Mouse (Mus musculus): ENCODE measurements at regions not wholly inside any gene's neighbourhood (a gene's known extent, or its start where the extent isn't known, plus 50 kb on each side); places are given as distances from the start of the nearest gene placed in this dataset.

GRCm38 (mm10) chr11:55897506-55897905 is 143.3 kb downstream of the Nmur2 start:
- Histone ChIP-seq H3K36me3 (no peaks in the 10 kb centered on the region), H3K4me3 (replicated peaks) (no peak overlapping the region), H3K9me3 (replicated peaks) (no peaks in the 10 kb centered on the region), H3K4me1 (0 out of 2 replicates have a peak, but pooled peaks cover 9% of the 10 kb centered on the region), H3K9ac (replicated peaks) (no peak overlapping the region), H3K27me3 (replicated peaks) (no peaks in the 10 kb centered on the region), H3K4me2 (no peak overlapping the region), H3K27ac (replicated peaks) (no peak overlapping the region)
- 19% methylated on average over 6 of the region's 6 CpGs for WGBS
- no peak for ATAC-seq (ENCODE audit: low FRiP score)

GRCm38 (mm10) chr11:55890161-55890560 is 150.6 kb downstream of the Nmur2 start:
- ATAC-seq (ENCODE audit: low FRiP score) = no peak
- WGBS = 94% methylated on average over 4 of the region's 4 CpGs
- H3K36me3 ChIP-seq = no peaks in the 10 kb centered on the region

GRCm38 (mm10) chr11:55878631-55879030 is 162.2 kb downstream of the Nmur2 start:
- WGBS = 100% methylated on average over 2 of the region's 2 CpGs
- Histone ChIP-seq H3K4me3 (replicated peaks) (no peak overlapping the region), H3K9me3 (replicated peaks) (no peaks in the 10 kb centered on the region), H3K4me1 (peaks cover 5% of the 10 kb centered on the region; the same call in 1 of the 2 replicates), H3K27ac (replicated peaks) (no peak overlapping the region), H3K36me3 (no peaks in the 10 kb centered on the region), H3K9ac (replicated peaks) (no peak overlapping the region), H3K27me3 (replicated peaks) (no peaks in the 10 kb centered on the region), H3K4me2 (no peak overlapping the region)
- no peak for ATAC-seq (ENCODE audit: low FRiP score)

More at GRCm38 (mm10) chr11:55890161-55890560, 150.6 kb downstream of the Nmur2 start:
- Histone ChIP-seq H3K4me2 (no peak overlapping the region), H3K9me3 (replicated peaks) (no peaks in the 10 kb centered on the region), H3K9ac (replicated peaks) (no peak overlapping the region), H3K27ac (replicated peaks) (no peak overlapping the region), H3K4me3 (replicated peaks) (no peak overlapping the region), H3K27me3 (replicated peaks) (no peaks in the 10 kb centered on the region), H3K4me1 (no peaks in the 10 kb centered on the region)

DNA sequence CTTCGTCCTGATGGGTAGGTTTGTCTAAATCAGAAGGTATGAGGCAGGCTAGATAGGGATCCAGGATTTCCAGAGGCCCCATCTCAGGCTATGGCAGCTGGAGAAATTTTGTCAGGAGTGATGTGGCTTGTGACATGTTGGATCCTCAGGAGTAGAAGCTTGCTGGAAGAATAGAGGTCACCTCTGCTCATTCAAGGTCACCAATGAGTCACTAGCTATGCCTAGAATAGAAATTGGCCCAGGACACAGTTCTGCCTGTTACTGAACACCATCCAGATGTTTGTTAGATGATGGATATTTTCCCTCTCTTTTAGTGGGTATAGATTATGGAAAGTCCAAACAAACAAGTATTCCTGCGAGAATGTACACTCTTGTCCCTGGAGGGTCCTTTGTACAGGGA is 173.7 kb downstream of the Nmur2 start:
- WGBS = 88% methylated on average over 2 of the region's 2 CpGs
- ATAC-seq (ENCODE audit: low FRiP score) = no peak
- H3K4me1 ChIP-seq = no peaks in the 10 kb centered on the region
- no peak overlapping the region for H3K9ac ChIP-seq (replicated peaks)
- H3K4me3 ChIP-seq (replicated peaks) = no peak overlapping the region
- H3K36me3 ChIP-seq = no peaks in the 10 kb centered on the region
- H3K9me3 ChIP-seq (replicated peaks) = no peaks in the 10 kb centered on the region
- H3K4me2 ChIP-seq = no peak overlapping the region
- no peak overlapping the region for H3K27ac ChIP-seq (replicated peaks)
- H3K27me3 ChIP-seq (replicated peaks) = no peaks in the 10 kb centered on the region

DNA sequence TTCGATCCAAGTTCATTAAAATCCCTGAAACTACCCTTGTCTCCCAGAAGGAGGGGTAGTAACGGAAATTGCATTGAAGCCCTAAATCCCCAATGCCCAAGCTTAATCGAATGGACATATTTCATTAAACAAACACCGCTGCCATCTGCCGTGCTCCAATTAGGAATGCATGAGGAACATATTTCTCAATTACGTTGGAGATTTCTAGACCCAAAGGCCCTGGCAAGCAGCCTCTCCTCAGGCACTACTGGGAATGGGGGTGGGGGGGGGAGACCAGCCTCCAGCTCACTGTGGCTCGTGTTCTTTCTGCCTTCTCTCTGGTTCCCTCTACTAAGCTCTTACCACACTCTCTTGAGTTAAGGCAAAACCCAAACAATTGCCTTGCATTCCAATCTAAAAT is 181.6 kb downstream of the Nmur2 start:
- Histone ChIP-seq H3K9me3 (replicated peaks) (no peaks in the 10 kb centered on the region), H3K36me3 (no peaks in the 10 kb centered on the region), H3K4me2 (no peak overlapping the region), H3K4me1 (no peaks in the 10 kb centered on the region), H3K4me3 (replicated peaks) (no peak overlapping the region), H3K27ac (replicated peaks) (no peak overlapping the region), H3K27me3 (replicated peaks) (no peaks in the 10 kb centered on the region), H3K9ac (replicated peaks) (no peak overlapping the region)
- ATAC-seq (ENCODE audit: low FRiP score) = no peak
- WGBS = 36% methylated on average over 7 of the region's 7 CpGs

DNA sequence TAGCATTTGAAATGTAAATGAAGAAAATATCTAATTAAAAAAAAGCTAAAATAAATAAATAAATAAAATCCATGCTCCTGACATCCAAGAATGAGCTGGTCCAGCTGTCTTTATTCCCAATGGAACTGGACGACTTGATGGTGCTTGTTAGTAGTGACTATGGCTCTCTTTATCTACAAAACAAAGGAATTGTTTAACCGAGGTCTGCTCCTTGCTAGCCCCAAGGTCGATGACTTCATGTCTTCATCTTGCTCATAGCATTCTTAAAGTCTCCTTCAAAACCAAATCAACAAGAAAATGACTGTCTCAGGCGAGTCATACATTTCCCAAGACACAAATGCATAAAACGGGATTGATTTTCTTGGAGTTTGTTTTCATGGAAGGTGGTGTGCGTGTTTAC is 212.5 kb upstream of the Glra1 start:
- whole genome bisulfite sequencing = 72% methylated on average over 6 of the region's 6 CpGs
- ATAC-seq (ENCODE audit: low FRiP score) = no peak

DNA sequence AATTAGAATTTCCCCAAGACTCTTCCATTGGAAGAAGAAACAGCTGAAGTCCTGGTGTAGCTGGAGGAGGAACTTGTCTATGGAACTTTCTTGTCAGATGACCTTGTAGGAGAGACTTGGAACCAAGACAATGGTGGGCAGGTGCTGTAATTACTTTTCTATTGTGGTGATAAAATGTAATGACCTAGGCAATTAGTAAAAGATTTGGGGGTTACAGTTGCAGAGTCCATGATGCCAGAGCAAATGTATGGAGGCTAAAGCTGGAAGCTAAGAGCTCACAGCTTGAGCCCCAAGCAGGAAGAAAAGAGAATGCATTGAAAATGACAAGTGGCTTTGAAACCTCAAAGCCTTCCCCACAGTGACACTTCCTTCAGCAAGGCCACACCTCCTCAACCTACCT is 208.6 kb upstream of the Glra1 start:
- Histone ChIP-seq H3K4me3 (replicated peaks) (no peak overlapping the region), H3K27ac (replicated peaks) (no peak overlapping the region), H3K27me3 (replicated peaks) (no peaks in the 10 kb centered on the region), H3K4me1 (no peaks in the 10 kb centered on the region), H3K9ac (replicated peaks) (no peak overlapping the region), H3K4me2 (no peak overlapping the region), H3K9me3 (replicated peaks) (no peaks in the 10 kb centered on the region), H3K36me3 (no peaks in the 10 kb centered on the region)
- ATAC-seq (ENCODE audit: low FRiP score) = no peak

More for the DNA sequence above, 212.5 kb upstream of the Glra1 start:
- Histone ChIP-seq H3K9me3 (replicated peaks) (no peaks in the 10 kb centered on the region), H3K4me1 (no peaks in the 10 kb centered on the region), H3K36me3 (no peaks in the 10 kb centered on the region), H3K27ac (replicated peaks) (no peak overlapping the region), H3K4me2 (no peak overlapping the region), H3K9ac (replicated peaks) (no peak overlapping the region), H3K27me3 (replicated peaks) (no peaks in the 10 kb centered on the region), H3K4me3 (replicated peaks) (no peak overlapping the region)

GRCm38 (mm10) chr11:55810685-55811084 is 202.7 kb upstream of the Glra1 start:
- no peak overlapping the region for H3K4me2 ChIP-seq
- H3K4me3 ChIP-seq (replicated peaks) = no peak overlapping the region
- no peaks in the 10 kb centered on the region for H3K4me1 ChIP-seq
- H3K27ac ChIP-seq (replicated peaks) = no peak overlapping the region
- WGBS = 84% methylated on average over 3 of the region's 3 CpGs
- ATAC-seq (ENCODE audit: low FRiP score) = no peak
- no peaks in the 10 kb centered on the region for H3K27me3 ChIP-seq (replicated peaks)
- no peaks in the 10 kb centered on the region for H3K9me3 ChIP-seq (replicated peaks)
- no peaks in the 10 kb centered on the region for H3K36me3 ChIP-seq
- H3K9ac ChIP-seq (replicated peaks) = no peak overlapping the region

GRCm38 (mm10) chr11:55791195-55791865 is 183.3 kb upstream of the Glra1 start:
- ATAC-seq (ENCODE audit: low FRiP score) = peak; percentile 82
- Histone ChIP-seq H3K27me3 (replicated peaks) (no peaks in the 10 kb centered on the region), H3K9me3 (replicated peaks) (no peaks in the 10 kb centered on the region), H3K36me3 (no peaks in the 10 kb centered on the region), H3K27ac (replicated peaks) (peak overlapping the region; percentile 69), H3K4me1 (peaks cover 24% of the 10 kb centered on the region), H3K4me3 (replicated peaks) (no peak overlapping the region), H3K9ac (replicated peaks) (no peak overlapping the region), H3K4me2 (peak overlapping the region; percentile 25)
- WGBS = 9% methylated on average over 8 of the region's 8 CpGs

- peaks cover 24% of the 10 kb centered on the region for H3K4me1 ChIP-seq
- no peaks in the 10 kb centered on the region for H3K27me3 ChIP-seq (replicated peaks)
- H3K36me3 ChIP-seq = no peaks in the 10 kb centered on the region
- no peaks in the 10 kb centered on the region for H3K9me3 ChIP-seq (replicated peaks)
- peak overlapping the region; percentile 37; the same call in 1 of the 2 replicates for H3K27ac ChIP-seq (replicated peaks)
- no peak overlapping the region for H3K9ac ChIP-seq (replicated peaks)
- ATAC-seq (ENCODE audit: low FRiP score) = no peak
- 66% methylated on average over 3 of the region's 3 CpGs for WGBS
- H3K4me3 ChIP-seq (replicated peaks) = no peak overlapping the region
- no peak overlapping the region for H3K4me2 ChIP-seq
Measured at GRCm38 (mm10) chr11:55789638-55790037, 181.6 kb upstream of the Glra1 start.

DNA sequence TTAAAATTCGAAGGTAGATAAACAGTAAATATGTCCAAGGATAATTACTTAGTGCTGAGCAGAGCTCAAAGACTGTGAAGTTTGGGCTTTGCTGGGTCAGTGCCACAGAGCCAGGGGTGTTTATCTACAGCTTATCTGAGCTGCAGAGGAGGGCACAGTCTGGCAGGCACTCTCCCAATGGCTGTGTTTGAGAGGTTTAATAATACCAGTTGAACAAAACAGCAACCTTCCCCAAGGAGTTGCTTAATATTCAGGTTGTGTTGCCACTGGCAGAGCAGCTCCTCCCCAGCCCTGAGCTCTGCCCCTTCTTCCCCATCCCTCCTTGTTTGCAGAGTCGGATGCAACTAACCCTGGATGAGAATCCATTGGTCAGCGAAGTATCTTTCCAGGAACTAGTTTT is 173.0 kb upstream of the Glra1 start:
- H3K27ac ChIP-seq (replicated peaks) = no peak overlapping the region
- H3K4me3 ChIP-seq (replicated peaks) = no peak overlapping the region
- no peaks in the 10 kb centered on the region for H3K9me3 ChIP-seq (replicated peaks)
- H3K4me2 ChIP-seq = no peak overlapping the region
- 0 out of 2 replicates have a peak, but pooled peaks cover 5% of the 10 kb centered on the region for H3K4me1 ChIP-seq
- no peak for ATAC-seq (ENCODE audit: low FRiP score)
- no peaks in the 10 kb centered on the region for H3K36me3 ChIP-seq
- 60% methylated on average over 3 of the region's 3 CpGs for WGBS
- H3K9ac ChIP-seq (replicated peaks) = no peak overlapping the region
- H3K27me3 ChIP-seq (replicated peaks) = no peaks in the 10 kb centered on the region

DNA sequence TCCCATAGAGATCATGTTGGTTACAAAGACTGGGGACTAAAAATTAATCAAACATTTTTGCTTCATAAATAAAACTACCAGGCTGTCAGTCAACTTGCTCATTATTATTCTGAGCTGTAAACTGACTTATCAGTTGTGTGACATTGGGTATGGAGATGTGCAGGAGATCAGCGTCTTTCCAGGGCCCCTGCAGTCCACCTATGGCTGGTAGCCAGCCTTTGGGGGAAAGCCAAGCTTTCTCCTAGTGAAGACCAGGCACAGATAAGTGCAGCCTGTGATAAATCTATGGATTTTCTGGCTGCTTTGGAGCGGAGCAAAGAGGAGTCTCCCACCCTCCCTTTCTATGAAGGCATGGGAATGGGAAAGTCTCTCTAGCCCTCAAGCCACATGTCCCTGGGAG is 172.0 kb upstream of the Glra1 start:
- no peak for ATAC-seq (ENCODE audit: low FRiP score)
- no peaks in the 10 kb centered on the region for H3K9me3 ChIP-seq (replicated peaks)
- no peak overlapping the region for H3K4me3 ChIP-seq (replicated peaks)
- 0 out of 2 replicates have a peak, but pooled peaks cover 5% of the 10 kb centered on the region for H3K4me1 ChIP-seq
- no peak overlapping the region for H3K4me2 ChIP-seq
- 65% methylated on average over 2 of the region's 2 CpGs for WGBS
- no peaks in the 10 kb centered on the region for H3K36me3 ChIP-seq
- H3K27ac ChIP-seq (replicated peaks) = no peak overlapping the region
- no peak overlapping the region for H3K9ac ChIP-seq (replicated peaks)
- H3K27me3 ChIP-seq (replicated peaks) = no peaks in the 10 kb centered on the region
